Mouse (Mus musculus) kidney, embryonic 15.5 days (tissue): ENCODE data around the gene Fndc4. TPM values are rescaled to one million over a fixed set of nuclear protein-coding genes. Genes with fewer than 3 reads are reported as not detected.
A peak's percentile ranks its signal among the peaks of the same experiment; 100 is the strongest.

Experiments used
- ATAC-seq: fragments of 200-750 bp; cut with Nextera tagmentation; replicated peaks from 2 replicates; pipeline ENCODE4 v1.8.0; 2017; ENCODE audit warnings: moderate TSS enrichment; ENCODE audit not compliant: low FRiP score
- H3K27ac ChIP-seq: fragments of 300-500 bp; sonication (generic); 2 replicates; pipeline ENCODE4 v1.5.1; 2015; ENCODE audit warnings: mild to moderate bottlenecking, inconsistent platforms
- H3K27me3 ChIP-seq: fragments of 300-500 bp; sonication (generic); 2 replicates; pipeline ENCODE4 v1.6.1; 2015; ENCODE audit warnings: inconsistent platforms
- H3K36me3 ChIP-seq: fragments of 300-500 bp; sonication (generic); 2 replicates; pipeline ENCODE4 v1.6.1; 2015; ENCODE audit warnings: inconsistent platforms
- H3K4me1 ChIP-seq: fragments of 300-500 bp; sonication (generic); 2 replicates; pipeline ENCODE4 v1.6.1; 2015; ENCODE audit warnings: inconsistent platforms
- H3K4me2 ChIP-seq: fragments of 300-500 bp; sonication (generic); 2 replicates; pipeline ENCODE4 v1.6.1; 2015; ENCODE audit warnings: moderate library complexity, mild to moderate bottlenecking, inconsistent platforms
- H3K4me3 ChIP-seq: fragments of 300-500 bp; sonication (generic); replicated peaks from 2 replicates; pipeline ENCODE4 v1.5.1; 2015; ENCODE audit warnings: mild to moderate bottlenecking, inconsistent platforms
- H3K9ac ChIP-seq: fragments of 300-500 bp; sonication (generic); 2 replicates; pipeline ENCODE4 v1.6.1; 2015; ENCODE audit warnings: mild to moderate bottlenecking, inconsistent platforms
- H3K9me3 ChIP-seq: fragments of 300-500 bp; sonication (generic); replicated peaks from 2 replicates; pipeline ENCODE4 v1.6.1; 2016; ENCODE audit warnings: inconsistent platforms
- WGBS: fragments of 180-500 bp; shearing (Covaris S2); methylation state at CpG from one replicate; pipeline ENCODE4 v1.1.7; 2015; ENCODE audit warnings: mixed read lengths; 5-methylcytosine and 5-hydroxymethylcytosine counted together
- polyA plus RNA-seq: library from polyadenylated mRNA; unstranded; fragments of >200 nt; fragmentation: Nextera tagmentation; extraction: Ambion mirVana; gene quantifications from 2 replicates; pipeline ENCODE4 v1.2.1, GENCODE M21; 2015

Fndc4 gene
- polyA plus RNA-seq, 1 experiment from 2014 or later: 46.2 TPM

GRCm38 (mm10) chr5:31254901-31255300 lies 41.0 kb downstream of the Fndc4 start:
- H3K4me1 ChIP-seq: peaks cover 26% of the 10 kb centered on the region
- no peak for ATAC-seq
- H3K4me2 ChIP-seq: no peak overlapping the region
- H3K36me3 ChIP-seq: peaks cover 93% of the 10 kb centered on the region
- no peak overlapping the region for H3K9ac ChIP-seq
- no peak overlapping the region for H3K4me3 ChIP-seq
- H3K9me3 ChIP-seq: no peaks in the 10 kb centered on the region
- 0 out of 2 replicates have a peak overlapping the region, but pooled peaks have one; percentile 18 for H3K27ac ChIP-seq
- 82% methylated on average over 8 of the region's 8 CpGs for WGBS
- no peaks in the 10 kb centered on the region for H3K27me3 ChIP-seq

DNA sequence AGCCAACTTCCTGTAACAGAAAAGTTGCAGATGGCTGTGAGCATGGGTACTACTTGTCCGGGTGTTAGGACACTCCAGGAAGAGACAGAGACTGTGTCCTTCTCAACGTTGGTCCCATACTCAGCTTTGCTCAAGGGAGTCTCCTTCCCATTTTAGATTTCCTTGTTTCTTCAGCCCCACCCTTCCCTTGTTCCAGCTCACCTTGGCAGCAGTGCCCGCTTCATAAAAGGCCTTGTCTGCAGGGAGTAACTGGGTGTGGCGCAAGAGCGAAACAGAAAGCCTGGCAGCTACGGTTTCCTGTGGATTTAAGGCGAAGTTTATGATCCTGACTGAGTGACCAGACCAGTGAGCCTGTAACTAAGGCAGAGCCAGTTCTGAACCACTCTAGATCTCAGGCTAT lies 41.4 kb downstream of the Fndc4 start:
- Histone ChIP-seq H3K9ac (no peak overlapping the region), H3K4me2 (no peak overlapping the region), H3K4me1 (peaks cover 26% of the 10 kb centered on the region), H3K27me3 (no peaks in the 10 kb centered on the region), H3K27ac (0 out of 2 replicates have a peak overlapping the region, but pooled peaks have one; percentile 18), H3K4me3 (no peak overlapping the region), H3K36me3 (peaks cover 93% of the 10 kb centered on the region), H3K9me3 (no peaks in the 10 kb centered on the region)
- WGBS: 75% methylated on average over 7 of the region's 7 CpGs
- ATAC-seq: no peak

DNA sequence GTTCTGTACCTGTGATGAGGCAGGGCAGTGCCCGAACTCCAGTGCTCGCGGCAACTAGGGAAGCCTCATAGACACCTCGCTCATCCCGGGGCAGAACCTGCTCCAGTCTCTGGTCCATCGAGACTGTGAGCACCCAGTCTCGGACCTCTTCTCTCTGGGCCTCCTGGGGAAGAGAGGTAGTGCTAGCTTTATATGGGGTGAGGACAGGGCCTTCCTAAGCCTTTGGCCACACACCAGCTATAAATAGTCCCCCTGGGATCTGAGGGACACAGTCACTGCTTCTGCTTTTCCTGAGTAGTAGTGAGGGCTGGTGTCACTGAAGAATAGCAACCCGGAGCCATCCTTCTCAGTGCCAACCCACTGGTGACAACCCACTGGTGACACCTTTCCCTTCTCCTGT lies 42.1 kb downstream of the Fndc4 start:
- 88% methylated on average over 8 of the region's 8 CpGs for WGBS
- H3K36me3 ChIP-seq: peaks cover 93% of the 10 kb centered on the region

GRCm38 (mm10) chr5:31252795-31253545 lies 42.9 kb downstream of the Fndc4 start:
- 77% methylated on average over 16 of the region's 16 CpGs for WGBS
- no peak overlapping the region for H3K9ac ChIP-seq
- H3K4me2 ChIP-seq: peak overlapping the region; percentile 69
- peaks cover 95% of the 10 kb centered on the region for H3K36me3 ChIP-seq
- ATAC-seq: no peak
- no peaks in the 10 kb centered on the region for H3K27me3 ChIP-seq
- H3K27ac ChIP-seq: 0 out of 2 replicates have a peak overlapping the region, but pooled peaks have one; percentile 73
- H3K4me1 ChIP-seq: peaks cover 26% of the 10 kb centered on the region
- peak overlapping the region; percentile 44 for H3K4me3 ChIP-seq
- no peaks in the 10 kb centered on the region for H3K9me3 ChIP-seq

More for the DNA sequence above, 42.1 kb downstream of the Fndc4 start:
- Histone ChIP-seq H3K4me2 (no peak overlapping the region), H3K9ac (no peak overlapping the region), H3K4me1 (peaks cover 26% of the 10 kb centered on the region), H3K27ac (no peak overlapping the region), H3K9me3 (no peaks in the 10 kb centered on the region), H3K27me3 (no peaks in the 10 kb centered on the region), H3K4me3 (no peak overlapping the region)
- ATAC-seq: no peak

DNA sequence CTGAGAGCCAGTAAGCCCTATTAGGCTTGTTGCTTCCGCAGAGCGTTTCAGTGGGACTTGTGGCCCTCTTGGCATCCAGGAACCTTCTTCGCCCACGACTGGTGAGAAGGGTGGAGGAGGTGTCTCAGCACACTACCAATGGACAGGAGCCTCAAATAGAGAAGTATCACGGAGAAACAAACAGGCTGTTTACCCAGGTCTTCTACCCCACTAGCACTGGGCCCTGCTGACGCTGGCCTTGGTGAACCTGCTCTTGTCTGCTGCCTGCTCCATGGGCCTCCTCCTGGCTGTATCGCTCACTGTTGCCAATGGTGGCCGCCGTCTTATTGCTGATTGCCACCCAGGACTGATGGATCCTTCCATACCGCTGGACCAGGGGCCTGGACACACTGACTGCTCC lies 43.7 kb downstream of the Fndc4 start:
- peak overlapping the region; percentile 44 for H3K4me3 ChIP-seq
- peak overlapping the region; percentile 41 for H3K9ac ChIP-seq
- no peaks in the 10 kb centered on the region for H3K27me3 ChIP-seq
- peaks cover 95% of the 10 kb centered on the region for H3K36me3 ChIP-seq
- WGBS: 56% methylated on average over 10 of the region's 10 CpGs
- no peak for ATAC-seq
- peaks cover 26% of the 10 kb centered on the region for H3K4me1 ChIP-seq
- H3K27ac ChIP-seq: peak overlapping the region; percentile 73
- peak overlapping the region; percentile 69 for H3K4me2 ChIP-seq
- H3K9me3 ChIP-seq: no peaks in the 10 kb centered on the region

DNA sequence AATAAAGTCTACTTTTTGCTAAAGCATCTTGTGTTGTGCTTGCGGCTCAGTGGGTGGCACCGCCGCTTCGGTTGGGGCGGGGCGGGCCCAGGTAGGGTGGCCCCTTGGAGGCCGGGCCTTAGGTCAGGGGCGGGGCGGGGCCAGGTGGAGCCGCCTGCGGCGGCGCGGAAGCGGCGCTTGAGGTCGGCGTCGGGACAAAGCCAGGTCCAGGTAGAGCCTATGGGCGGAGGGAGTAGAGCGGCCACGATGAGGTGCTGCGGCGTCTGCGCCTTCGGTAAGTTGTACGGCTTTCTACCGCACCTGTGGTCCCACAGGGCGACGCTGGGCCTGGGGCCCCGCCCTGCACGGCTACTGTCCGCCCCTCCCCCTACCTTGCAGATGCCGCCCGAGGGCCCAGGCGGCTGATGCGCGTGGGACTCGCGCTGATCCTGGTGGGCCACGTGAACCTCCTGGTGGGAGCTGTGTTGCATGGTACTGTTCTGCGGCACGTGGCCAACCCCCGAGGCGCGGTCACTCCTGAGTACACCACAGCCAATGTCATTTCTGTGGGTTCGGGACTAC lies 44.3 kb downstream of the Fndc4 start, which contains the start of gene Krtcap3:
Gene Krtcap3, plus strand, starts transcription at position 151 of the 561 bp plus-strand sequence.
- Histone ChIP-seq H3K9me3 (no peaks in the 10 kb centered on the region), H3K27me3 (no peaks in the 10 kb centered on the region), H3K9ac (peak within 1 kb of the TSS; percentile 41), H3K36me3 (peaks cover 97% of the 10 kb centered on the region), H3K4me1 (peaks cover 26% of the 10 kb centered on the region), H3K4me2 (peak within 1 kb of the TSS; percentile 69), H3K27ac (peak within 1 kb of the TSS; percentile 73), H3K4me3 (peak within 1 kb of the TSS; percentile 44)
- 11% methylated on average over 47 of the region's 47 CpGs for WGBS
- ATAC-seq: peak; percentile 92

DNA sequence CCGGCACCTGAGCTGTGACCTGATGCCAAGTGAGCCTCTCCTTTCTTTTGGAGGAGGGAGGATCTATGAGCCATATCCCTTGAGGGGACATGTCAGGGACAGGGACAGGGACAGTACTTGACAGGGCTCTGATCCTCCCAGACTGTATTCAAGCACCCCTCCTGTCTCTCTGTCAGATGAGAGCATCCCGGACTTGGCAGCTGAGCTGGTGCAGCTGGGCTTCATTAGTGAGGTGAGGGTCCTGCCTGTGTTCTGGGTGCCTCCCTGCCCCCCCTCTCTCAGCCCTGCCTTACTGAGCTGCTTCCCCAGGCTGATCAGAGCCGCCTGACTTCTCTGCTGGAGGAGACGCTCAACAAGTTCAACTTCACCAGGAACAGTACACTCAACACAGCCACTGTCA lies 45.2 kb downstream of the Fndc4 start:
- ATAC-seq: no peak
- peaks cover 26% of the 10 kb centered on the region for H3K4me1 ChIP-seq
- no peaks in the 10 kb centered on the region for H3K9me3 ChIP-seq
- no peak overlapping the region for H3K4me2 ChIP-seq
- H3K27ac ChIP-seq: no peak overlapping the region
- peaks cover 97% of the 10 kb centered on the region for H3K36me3 ChIP-seq
- WGBS: 45% methylated on average over 4 of the region's 4 CpGs
- H3K9ac ChIP-seq: no peak overlapping the region
- H3K4me3 ChIP-seq: 0 out of 2 replicates have a peak overlapping the region, but pooled peaks have one; percentile 44
- no peaks in the 10 kb centered on the region for H3K27me3 ChIP-seq

Other genes with a start within 250 kb of the Fndc4 start
- 145 and 149 TPM in 2 replicates for gene Atraid, start 247.8 kb downstream of the Fndc4 start, polyA plus RNA-seq
- gene Slc5a6, start 247.2 kb downstream of the Fndc4 start, polyA plus RNA-seq: 10.4 and 11.8 TPM in 2 replicates
- 32.5 and 36.2 TPM in 2 replicates for gene Cad, start 241.3 kb downstream of the Fndc4 start, polyA plus RNA-seq
- gene Dnajc5g, start 189.8 kb downstream of the Fndc4 start, polyA plus RNA-seq: not detected in 2 replicates
- gene Slc30a3, start 187.8 kb downstream of the Fndc4 start, polyA plus RNA-seq: 2.8 and 3.1 TPM in 2 replicates
- gene Trim54, start 179.4 kb downstream of the Fndc4 start, polyA plus RNA-seq: 1.2 and 1.6 TPM in 2 replicates
- not detected in 2 replicates for gene Ucn, start 157.3 kb downstream of the Fndc4 start, polyA plus RNA-seq
- 62.6 and 76.8 TPM in 2 replicates for gene Mpv17, start 141.8 kb downstream of the Fndc4 start, polyA plus RNA-seq
- 2.0 and 2.1 TPM in 2 replicates for gene Gm29609, start 116.2 kb downstream of the Fndc4 start, polyA plus RNA-seq
- gene Gtf3c2, start 115.9 kb downstream of the Fndc4 start, polyA plus RNA-seq: 83.0 and 93.5 TPM in 2 replicates
- gene Snx17, start 102.9 kb downstream of the Fndc4 start, polyA plus RNA-seq: 140 and 148 TPM in 2 replicates
- 64.9 and 65.9 TPM in 2 replicates for gene Eif2b4, start 102.7 kb downstream of the Fndc4 start, polyA plus RNA-seq
- gene Zfp513, start 93.8 kb downstream of the Fndc4 start, polyA plus RNA-seq: 9.1 and 11.9 TPM in 2 replicates
- 130 and 144 TPM in 2 replicates for gene Ppm1g, start 75.4 kb downstream of the Fndc4 start, polyA plus RNA-seq
- gene Nrbp1, start 55.2 kb downstream of the Fndc4 start, polyA plus RNA-seq: 156 and 171 TPM in 2 replicates
- gene Gm9970, start 54.8 kb downstream of the Fndc4 start, polyA plus RNA-seq: 0.83 TPM in 1 of 2 replicates, not detected in the other
- 21.5 and 25.1 TPM in 2 replicates for gene Krtcap3, start 44.4 kb downstream of the Fndc4 start, polyA plus RNA-seq
- gene Ift172, start 5.0 kb downstream of the Fndc4 start, polyA plus RNA-seq: 36.3 and 36.9 TPM in 2 replicates
- gene Gckr, start 1.4 kb upstream of the Fndc4 start, polyA plus RNA-seq: 0.21 and 0.70 TPM in 2 replicates
- 48.5 and 60.2 TPM in 2 replicates for gene Zfp512, start 156.4 kb upstream of the Fndc4 start, polyA plus RNA-seq
- gene 4930548H24Rik, start 189.7 kb upstream of the Fndc4 start, polyA plus RNA-seq: not detected in 2 replicates
- 70.5 and 72.3 TPM in 2 replicates for gene Gpn1, start 198.7 kb upstream of the Fndc4 start, polyA plus RNA-seq
- gene Slc4a1ap, start 230.9 kb upstream of the Fndc4 start, polyA plus RNA-seq: 36.7 and 38.9 TPM in 2 replicates
- gene Supt7l, start 231.7 kb upstream of the Fndc4 start, polyA plus RNA-seq: 24.7 and 28.9 TPM in 2 replicates